Mouse (Mus musculus) heart, adult 2 months (tissue): ENCODE results near the gene Aacs.

Source experiments
- CTCF ChIP-seq: fragments of 200-600 bp; IDR thresholded peaks from 2 replicates; pipeline ENCODE4 v1.8.1; 2022; ENCODE audit warnings: antibody characterized with exemption, mild to moderate bottlenecking, moderate library complexity
- EP300 ChIP-seq: fragments of 200-500 bp; IDR thresholded peaks from 2 replicates; pipeline ENCODE4 v1.6.1; 2011; ENCODE audit warnings: low read depth, low read length, control low read depth; ENCODE audit not compliant: insufficient read depth
- POLR2A ChIP-seq: fragments of 200-500 bp; IDR thresholded peaks from 2 replicates; pipeline ENCODE4 v1.6.1; 2011; ENCODE audit warnings: mild to moderate bottlenecking, low read depth, low read length, control low read depth; ENCODE audit not compliant: insufficient read depth

- TF ChIP-seq CTCF, result no peak
- TF ChIP-seq EP300, result no peak
- no peak for TF ChIP-seq POLR2A
These were observed 1.9 kb downstream of the Aacs start for GRCm38 (mm10) chr5:125477533-125477932.
